Mouse (Mus musculus) forebrain, embryonic 16.5 days (tissue): ENCODE measurements at regions not wholly inside any gene's neighbourhood (a gene's known extent, or its start where the extent isn't known, plus 50 kb on each side); places are given as distances from the start of the nearest gene placed in this dataset.

Experiments used
- ATAC-seq: fragments of 200-750 bp; cut with Nextera tagmentation; 2 replicates; pipeline ENCODE4 v1.8.0; 2017; ENCODE audit warnings: mild to moderate bottlenecking, moderate library complexity
- H3K27ac ChIP-seq: fragments of 300-500 bp; sonication (generic); 2 replicates; pipeline ENCODE4 v1.5.1; 2014; ENCODE audit warnings: low read length, control low read depth
- H3K27me3 ChIP-seq: fragments of 300-500 bp; sonication (generic); replicated peaks from 2 replicates; pipeline ENCODE4 v1.6.1; 2014; ENCODE audit warnings: low read length; ENCODE audit not compliant: control insufficient read depth, insufficient read depth
- H3K36me3 ChIP-seq: fragments of 300-500 bp; sonication (generic); 2 replicates; pipeline ENCODE4 v1.6.1; 2014; ENCODE audit not compliant: control insufficient read depth, insufficient read depth
- H3K4me1 ChIP-seq: fragments of 300-500 bp; sonication (generic); replicated peaks from 2 replicates; pipeline ENCODE4 v1.6.1; 2014; ENCODE audit warnings: low read length; ENCODE audit not compliant: control insufficient read depth, insufficient read depth
- H3K4me2 ChIP-seq: fragments of 300-500 bp; sonication (generic); 2 replicates; pipeline ENCODE4 v1.6.1; 2014; ENCODE audit warnings: mild to moderate bottlenecking, low read length, control low read depth
- H3K4me3 ChIP-seq: fragments of 300-500 bp; sonication (generic); replicated peaks from 2 replicates; pipeline ENCODE4 v1.5.1; 2014; ENCODE audit warnings: mild to moderate bottlenecking, low read length, control low read depth
- H3K9ac ChIP-seq: fragments of 300-500 bp; sonication (generic); replicated peaks from 2 replicates; pipeline ENCODE4 v1.6.1; 2014; ENCODE audit warnings: low read depth, low read length, control low read depth
- H3K9me3 ChIP-seq: fragments of 300-500 bp; sonication (generic); 2 replicates; pipeline ENCODE4 v1.6.1; 2016; ENCODE audit warnings: low read length; ENCODE audit not compliant: control insufficient read depth
- WGBS: fragments of 180-500 bp; shearing (Covaris S2); extraction: QIAGEN DNeasy Blood & Tissue Kit; methylation state at CpG from one replicate; pipeline ENCODE4 v1.1.7; 2014; 5-methylcytosine and 5-hydroxymethylcytosine counted together

- Histone ChIP-seq H3K9me3 (no peaks in the 10 kb centered on the region), H3K9ac (no peak overlapping the region), H3K4me2 (no peak overlapping the region), H3K27me3 (no peaks in the 10 kb centered on the region), H3K4me1 (no peaks in the 10 kb centered on the region), H3K27ac (no peak overlapping the region), H3K4me3 (no peak overlapping the region), H3K36me3 (no peaks in the 10 kb centered on the region)
- peak; percentile 38; the same call in 1 of the 2 replicates for ATAC-seq
- WGBS: 34% methylated on average over 1 of the region's 1 CpGs
Observed at GRCm38 (mm10) chrX:133787112-133787511, 63.7 kb upstream of the Tnmd start.

GRCm38 (mm10) chrX:133754026-133754425 is 65.2 kb upstream of the Pcdh19 start:
- Histone ChIP-seq H3K27me3 (no peaks in the 10 kb centered on the region; the same call in 1 of the 2 replicates), H3K9ac (no peak overlapping the region), H3K4me3 (no peak overlapping the region), H3K27ac (no peak overlapping the region), H3K4me1 (no peaks in the 10 kb centered on the region), H3K9me3 (no peaks in the 10 kb centered on the region), H3K4me2 (no peak overlapping the region), H3K36me3 (no peaks in the 10 kb centered on the region)
- WGBS: 72% methylated on average over 1 of the region's 1 CpGs
- ATAC-seq: no peak

DNA sequence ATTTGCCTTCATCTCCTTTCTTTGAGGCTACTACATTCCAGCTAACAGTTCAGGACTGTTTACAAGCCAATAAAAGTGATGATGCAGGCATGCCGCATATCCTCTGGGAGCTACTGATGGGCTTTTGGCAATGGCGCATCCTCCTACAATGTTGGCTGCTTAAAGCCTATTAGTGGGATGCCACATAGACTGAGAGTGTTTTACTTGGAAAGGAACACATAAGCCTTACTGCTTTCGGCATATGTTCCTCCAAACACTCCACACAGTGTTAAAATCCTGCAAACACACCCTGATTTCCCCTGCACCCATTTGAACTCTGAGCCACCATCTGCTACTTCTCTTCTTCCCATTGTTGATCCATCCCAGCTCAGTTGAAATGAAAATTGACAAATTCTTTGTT is 63.4 kb upstream of the Pcdh19 start:
- Histone ChIP-seq H3K4me2 (no peak overlapping the region), H3K36me3 (no peaks in the 10 kb centered on the region), H3K4me1 (no peaks in the 10 kb centered on the region), H3K9me3 (no peaks in the 10 kb centered on the region), H3K27ac (no peak overlapping the region), H3K9ac (no peak overlapping the region), H3K4me3 (no peak overlapping the region), H3K27me3 (no peaks in the 10 kb centered on the region)
- 79% methylated on average over 3 of the region's 3 CpGs for WGBS
- no peak for ATAC-seq

- Histone ChIP-seq H3K9ac (no peak overlapping the region), H3K9me3 (no peaks in the 10 kb centered on the region), H3K27me3 (no peaks in the 10 kb centered on the region), H3K27ac (no peak overlapping the region), H3K4me1 (no peaks in the 10 kb centered on the region), H3K4me2 (no peak overlapping the region), H3K4me3 (no peak overlapping the region), H3K36me3 (no peaks in the 10 kb centered on the region)
- ATAC-seq: no peak
Observed at GRCm38 (mm10) chrX:133743446-133743845, 54.7 kb upstream of the Pcdh19 start.

DNA sequence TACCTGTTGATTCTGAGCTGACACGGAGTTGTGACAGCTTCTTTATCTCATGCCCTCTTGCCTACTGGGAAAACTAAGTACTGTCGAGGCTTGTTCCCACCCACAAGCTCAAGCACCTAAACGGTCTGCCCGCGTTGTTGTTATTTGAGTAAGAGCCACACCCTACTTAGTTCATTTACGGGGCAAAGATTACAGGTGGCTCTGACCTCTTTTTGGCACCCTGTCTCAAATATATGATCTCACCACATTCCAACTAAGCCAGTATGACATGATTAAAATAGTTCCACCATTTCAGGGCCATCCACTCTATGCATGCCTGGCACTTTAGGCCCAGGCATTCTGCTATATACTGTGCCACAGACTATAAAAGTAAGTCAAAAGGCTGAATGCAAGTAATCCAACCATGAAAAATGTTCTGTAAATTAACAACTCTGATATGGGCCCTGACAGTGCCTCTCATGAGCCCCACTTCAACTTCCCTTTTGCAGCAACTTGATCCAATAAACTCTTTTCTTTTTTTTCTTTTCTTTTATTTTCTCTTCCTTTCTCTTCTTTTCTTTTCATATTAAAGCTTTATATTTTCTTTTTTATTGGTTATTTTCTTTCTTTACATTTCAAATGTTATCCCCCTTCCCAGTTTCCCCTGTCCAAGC is 50.3 kb upstream of the Pcdh19 start:
- Histone ChIP-seq H3K36me3 (no peaks in the 10 kb centered on the region), H3K9ac (no peak overlapping the region), H3K27ac (no peak overlapping the region), H3K4me3 (no peak overlapping the region), H3K9me3 (no peaks in the 10 kb centered on the region), H3K4me2 (no peak overlapping the region), H3K27me3 (no peaks in the 10 kb centered on the region), H3K4me1 (no peaks in the 10 kb centered on the region)
- WGBS: 90% methylated on average over 6 of the region's 6 CpGs
- ATAC-seq: no peak
